Mouse (Mus musculus): ENCODE measurements around the gene Gtsf1. TPM values are rescaled to one million over a fixed set of nuclear protein-coding genes. Genes with fewer than 3 reads are reported as not detected.
A peak's percentile ranks its signal among the peaks of the same experiment; 100 is the strongest.

The Gtsf1 gene
- polyA plus RNA-seq, 1 experiment = not detected

GRCm38 (mm10) chr15:103359869-103360602 lies 70.2 kb downstream of the Gtsf1 start:
- no peak for DNase-seq
- 83% methylated on average over 5 of the region's 5 CpGs for WGBS
- no peak overlapping the region for H3K4me3 ChIP-seq (replicated peaks; ENCODE audit: extremely low read depth, low read depth, low read length)
- TF ChIP-seq POLR2A (IDR thresholded peaks at IDR 0.05; ENCODE audit: borderline replicate concordance, extremely low read depth, low read depth, low read length) = no peak
- TF ChIP-seq CTCF (IDR thresholded peaks at IDR 0.05; ENCODE audit: insufficient read depth, low read length) = no peak
- H3K4me1 ChIP-seq (ENCODE audit: control insufficient read depth, insufficient read depth, low read length) = peaks cover 15% of the 10 kb centered on the region

GRCm38 (mm10) chr15:103359122-103359510 lies 71.2 kb downstream of the Gtsf1 start:
- DNase-seq = no peak
- Histone ChIP-seq H3K4me1 (ENCODE audit: control insufficient read depth, insufficient read depth, low read length) (peaks cover 13% of the 10 kb centered on the region; the same call in 1 of the 2 replicates), H3K4me3 (replicated peaks; ENCODE audit: extremely low read depth, low read depth, low read length) (no peak overlapping the region)
- 48% methylated on average over 1 of the region's 1 CpGs for WGBS
- no peak for TF ChIP-seq POLR2A (IDR thresholded peaks at IDR 0.05; ENCODE audit: borderline replicate concordance, extremely low read depth, low read depth, low read length)

GRCm38 (mm10) chr15:103358278-103359121 lies 71.8 kb downstream of the Gtsf1 start:
- Histone ChIP-seq H3K4me1 (ENCODE audit: control insufficient read depth, insufficient read depth, low read length) (peaks cover 13% of the 10 kb centered on the region; the same call in 1 of the 2 replicates), H3K4me3 (replicated peaks; ENCODE audit: extremely low read depth, low read depth, low read length) (no peak overlapping the region)
- DNase-seq = no peak
- WGBS = 22% methylated on average over 4 of the region's 4 CpGs
- TF ChIP-seq POLR2A (IDR thresholded peaks at IDR 0.05; ENCODE audit: borderline replicate concordance, extremely low read depth, low read depth, low read length) = no peak
- TF ChIP-seq CTCF (IDR thresholded peaks at IDR 0.05; ENCODE audit: insufficient read depth, low read length) = no peak

- Histone ChIP-seq H3K4me3 (replicated peaks; ENCODE audit: extremely low read depth, low read depth, low read length) (no peak overlapping the region), H3K4me1 (ENCODE audit: control insufficient read depth, insufficient read depth, low read length) (peaks cover 13% of the 10 kb centered on the region; the same call in 1 of the 2 replicates)
- TF ChIP-seq POLR2A (IDR thresholded peaks at IDR 0.05; ENCODE audit: borderline replicate concordance, extremely low read depth, low read depth, low read length) (no peak), CTCF (IDR thresholded peaks at IDR 0.05; ENCODE audit: insufficient read depth, low read length) (no peak)
- WGBS = 44% methylated on average over 4 of the region's 4 CpGs
- DNase-seq = no peak
Observed at GRCm38 (mm10) chr15:103357817-103358216, 72.5 kb downstream of the Gtsf1 start.

- DNase-seq = no peak
- TF ChIP-seq CTCF (IDR thresholded peaks at IDR 0.05; ENCODE audit: insufficient read depth, low read length) (no peak), POLR2A (IDR thresholded peaks at IDR 0.05; ENCODE audit: borderline replicate concordance, extremely low read depth, low read depth, low read length) (no peak)
- H3K4me1 ChIP-seq (ENCODE audit: control insufficient read depth, insufficient read depth, low read length) = peaks cover 6% of the 10 kb centered on the region; the same call in 1 of the 2 replicates
- H3K4me3 ChIP-seq (replicated peaks; ENCODE audit: extremely low read depth, low read depth, low read length) = no peak overlapping the region
- 83% methylated on average over 4 of the region's 4 CpGs for WGBS
Observed at GRCm38 (mm10) chr15:103356130-103356529, 74.1 kb downstream of the Gtsf1 start.

- Histone ChIP-seq H3K4me3 (replicated peaks; ENCODE audit: extremely low read depth, low read depth, low read length) (no peak overlapping the region), H3K4me1 (ENCODE audit: control insufficient read depth, insufficient read depth, low read length) (peaks cover 6% of the 10 kb centered on the region; the same call in 1 of the 2 replicates)
- TF ChIP-seq CTCF (IDR thresholded peaks at IDR 0.05; ENCODE audit: insufficient read depth, low read length) (no peak), POLR2A (IDR thresholded peaks at IDR 0.05; ENCODE audit: borderline replicate concordance, extremely low read depth, low read depth, low read length) (no peak)
- WGBS = 56% methylated on average over 4 of the region's 4 CpGs
- no peak for DNase-seq
Observed at GRCm38 (mm10) chr15:103355420-103355819, 74.8 kb downstream of the Gtsf1 start.

- WGBS = 92% methylated on average over 2 of the region's 2 CpGs
- no peak for DNase-seq
- no peak overlapping the region for H3K4me3 ChIP-seq (replicated peaks; ENCODE audit: extremely low read depth, low read depth, low read length)
- peaks cover 6% of the 10 kb centered on the region; the same call in 1 of the 2 replicates for H3K4me1 ChIP-seq (ENCODE audit: control insufficient read depth, insufficient read depth, low read length)
- TF ChIP-seq POLR2A (IDR thresholded peaks at IDR 0.05; ENCODE audit: borderline replicate concordance, extremely low read depth, low read depth, low read length) = no peak
- no peak for TF ChIP-seq CTCF (IDR thresholded peaks at IDR 0.05; ENCODE audit: insufficient read depth, low read length)
Observed at GRCm38 (mm10) chr15:103354690-103355089, 75.6 kb downstream of the Gtsf1 start.

GRCm38 (mm10) chr15:103353511-103354256 lies 76.6 kb downstream of the Gtsf1 start:
- peaks cover 6% of the 10 kb centered on the region; the same call in 1 of the 2 replicates for H3K4me1 ChIP-seq (ENCODE audit: control insufficient read depth, insufficient read depth, low read length)
- TF ChIP-seq CTCF (IDR thresholded peaks at IDR 0.05; ENCODE audit: insufficient read depth, low read length) (no peak), POLR2A (IDR thresholded peaks at IDR 0.05; ENCODE audit: borderline replicate concordance, extremely low read depth, low read depth, low read length) (no peak)
- DNase-seq = no peak
- H3K4me3 ChIP-seq (replicated peaks; ENCODE audit: extremely low read depth, low read depth, low read length) = no peak overlapping the region
- 91% methylated on average over 11 of the region's 11 CpGs for WGBS

- 34% methylated on average over 4 of the region's 4 CpGs for WGBS
- peak; percentile 55 for DNase-seq
- H3K4me1 ChIP-seq (ENCODE audit: control insufficient read depth, insufficient read depth, low read length) = no peaks in the 10 kb centered on the region; the same call in 1 of the 2 replicates
- H3K4me3 ChIP-seq (replicated peaks; ENCODE audit: extremely low read depth, low read depth, low read length) = no peak overlapping the region
- peak; percentile 90 for TF ChIP-seq CTCF (IDR thresholded peaks at IDR 0.05; ENCODE audit: insufficient read depth, low read length)
- no peak for TF ChIP-seq POLR2A (IDR thresholded peaks at IDR 0.05; ENCODE audit: borderline replicate concordance, extremely low read depth, low read depth, low read length)
Observed at GRCm38 (mm10) chr15:103352856-103353255, 77.4 kb downstream of the Gtsf1 start.

Other genes with a start within 250 kb of the Gtsf1 start
- gene Cbx5, start 190.7 kb downstream of the Gtsf1 start, polyA plus RNA-seq (2012; rRNA removed) = 12.2 and 20.0 TPM in 2 replicates
- 49.1 and 93.5 TPM in 2 replicates for gene Hnrnpa1, start 190.0 kb downstream of the Gtsf1 start, polyA plus RNA-seq (2012; rRNA removed)
- 7.7 and 14.1 TPM in 2 replicates for gene Nfe2, start 172.1 kb downstream of the Gtsf1 start, polyA plus RNA-seq (2012; rRNA removed)
- 55.1 and 86.2 TPM in 2 replicates for gene Copz1, start 157.8 kb downstream of the Gtsf1 start, polyA plus RNA-seq (2012; rRNA removed)
- gene Gpr84, start 119.9 kb downstream of the Gtsf1 start, polyA plus RNA-seq (2012; rRNA removed) = 0.08 and 0.22 TPM in 2 replicates
- gene Zfp385a, start 90.4 kb downstream of the Gtsf1 start, polyA plus RNA-seq (2012; rRNA removed) = 9.9 and 11.7 TPM in 2 replicates
- gene Itga5, start 63.7 kb downstream of the Gtsf1 start, polyA plus RNA-seq (2012; rRNA removed) = 34.3 and 35.9 TPM in 2 replicates
- gene Gtsf2, start 18.0 kb upstream of the Gtsf1 start, polyA plus RNA-seq (2012; rRNA removed) = not detected in 2 replicates
- gene Nckap1l, start 23.3 kb upstream of the Gtsf1 start, polyA plus RNA-seq (2012; rRNA removed) = 12.4 and 18.3 TPM in 2 replicates
- 6.8 and 8.0 TPM in 2 replicates for gene Pde1b, start 72.6 kb upstream of the Gtsf1 start, polyA plus RNA-seq (2012; rRNA removed)
- 6.9 and 9.0 TPM in 2 replicates for gene Ppp1r1a, start 107.5 kb upstream of the Gtsf1 start, polyA plus RNA-seq (2012; rRNA removed)
- gene Glycam1, start 134.6 kb upstream of the Gtsf1 start, polyA plus RNA-seq (2012; rRNA removed) = not detected in 2 replicates

Data from lung, adult 2 months (tissue).